ENCODE assay signal across 23 mouse cellular contexts in the genomic region with DNA sequence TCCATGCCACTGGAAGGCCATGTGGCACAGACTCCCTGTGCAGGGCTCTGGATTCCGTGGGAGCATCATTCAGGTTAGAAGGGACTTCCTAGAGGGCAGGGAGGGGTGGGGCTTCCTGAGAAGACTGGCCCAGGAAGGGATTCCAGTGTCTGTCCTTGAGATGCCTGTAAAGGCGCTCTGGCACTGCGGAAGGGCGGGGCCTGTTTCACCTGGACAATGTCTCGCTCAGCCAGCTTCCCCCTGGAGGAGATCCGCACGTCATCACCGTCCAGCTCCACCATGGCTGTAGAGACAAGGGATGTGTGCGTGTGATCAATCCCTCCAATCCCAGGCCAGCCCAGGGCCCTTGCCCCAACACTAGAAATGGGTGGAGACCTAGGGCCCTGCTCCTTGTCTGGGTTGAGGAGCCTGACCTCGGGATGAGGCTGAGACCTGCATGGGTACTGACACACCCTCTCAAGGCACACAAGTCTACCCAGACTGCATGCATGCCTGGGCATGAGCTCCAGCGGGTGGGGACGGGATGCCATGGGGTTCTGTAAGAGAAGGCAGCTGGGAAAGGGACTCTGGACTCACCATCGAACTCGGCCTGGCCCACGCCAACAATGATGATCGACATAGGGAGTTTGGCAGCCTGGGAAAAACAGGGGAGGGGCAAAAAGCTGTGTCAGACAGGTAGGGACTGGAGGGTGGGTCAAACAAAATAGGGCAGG. TPM values are rescaled to one million over a fixed set of nuclear protein-coding genes. Genes with fewer than 3 reads are reported as not detected.
DNase-seq lines count a peak whose midpoint lies in the region; ATAC-seq and TF ChIP-seq lines count a peak whose summit lies in the region.
"Had no signal": no experiment of that assay in that cellular context is flagged by ENCODE, and none has a peak within 500 bp of the region (broad histone marks: within the 10 kb centered on the region; RNA-seq: fewer than 3 reads in every experiment).

No protein-coding gene starts in this region.

- DNase-seq in kidney, adult 11 months: peak; percentile 25
- DNase-seq in urinary bladder, postnatal 25 days (ENCODE audit: low spot score): peak; percentile 51
- DNase-seq in urinary bladder, postnatal 10 days (ENCODE audit: low spot score): no peak
- no peak for DNase-seq in layer of hippocampus, postnatal 25 days (ENCODE audit: extremely low spot score in 1 of 2, low spot score in 1 of 2)
- DNase-seq: adrenal gland, postnatal 36 days; cerebellum, adult 11-12 months; cerebellum, postnatal 25 days; embryo, embryonic 11 days; heart, postnatal 4 days; kidney, adult 18-20 months; liver, postnatal 0 days; lung, postnatal 10 days; thymus, adult 18-20 months had no signal

- H3K4me3 ChIP-seq in kidney, embryonic 16.5 days (ENCODE audit: low read length): no peak overlapping the region
- no peak overlapping the region for H3K4me3 ChIP-seq in intestine, postnatal 0 days (ENCODE audit: low read depth, low read length)
- H3K4me3 ChIP-seq: embryonic facial prominence, embryonic 15.5 days; heart, embryonic 13.5 days; hindbrain, embryonic 15.5 days; midbrain, embryonic 15.5 days; myocyte had no signal

- no peak overlapping the region for H3K4me2 ChIP-seq in kidney, embryonic 16.5 days (replicated peaks; ENCODE audit: low read depth, low read length)
- H3K4me2 ChIP-seq in intestine, postnatal 0 days (replicated peaks; ENCODE audit: low read depth): no peak overlapping the region
- H3K4me2 ChIP-seq: embryonic facial prominence, embryonic 15.5 days; heart, embryonic 13.5 days; hindbrain, embryonic 15.5 days; midbrain, embryonic 15.5 days had no signal

- H3K27me3 ChIP-seq in kidney, embryonic 16.5 days (ENCODE audit: insufficient read depth, low read length): no peaks in the 10 kb centered on the region
- no peaks in the 10 kb centered on the region for H3K27me3 ChIP-seq in intestine, postnatal 0 days (replicated peaks; ENCODE audit: control insufficient read depth, insufficient read depth, low read length)
- H3K27me3 ChIP-seq: embryonic facial prominence, embryonic 15.5 days; heart, embryonic 13.5 days; hindbrain, embryonic 15.5 days; midbrain, embryonic 15.5 days had no signal

- 85% methylated on average over 16 of the region's 16 CpGs for WGBS in kidney, embryonic 16.5 days
- 69% methylated on average over 16 of the region's 16 CpGs for WGBS in intestine, postnatal 0 days

- no peak for TF ChIP-seq CTCF in intestine, postnatal 0 days (IDR thresholded peaks at IDR 0.05; ENCODE audit: low read depth)

- H3K9ac ChIP-seq in kidney, embryonic 16.5 days (replicated peaks; ENCODE audit: low read length): no peak overlapping the region
- no peak overlapping the region for H3K9ac ChIP-seq in intestine, postnatal 0 days (ENCODE audit: low read depth, low read length)
- H3K9ac ChIP-seq: embryonic facial prominence, embryonic 15.5 days; heart, embryonic 13.5 days; hindbrain, embryonic 15.5 days; liver, postnatal 0 days; midbrain, embryonic 15.5 days had no signal

- no peaks in the 10 kb centered on the region for H3K36me3 ChIP-seq in kidney, embryonic 16.5 days (ENCODE audit: insufficient read depth, low read length)
- no peaks in the 10 kb centered on the region for H3K36me3 ChIP-seq in intestine, postnatal 0 days (ENCODE audit: control insufficient read depth, insufficient read depth)
- H3K36me3 ChIP-seq: embryonic facial prominence, embryonic 15.5 days; hindbrain, embryonic 15.5 days; midbrain, embryonic 15.5 days had no signal

- peaks cover 9% of the 10 kb centered on the region for H3K4me1 ChIP-seq in kidney, embryonic 16.5 days (ENCODE audit: insufficient read depth, low read length)
- H3K4me1 ChIP-seq in intestine, postnatal 0 days (replicated peaks; ENCODE audit: control insufficient read depth, insufficient read depth, low read length): peaks cover 3% of the 10 kb centered on the region; the same call in 1 of the 2 replicates

- peaks cover 11% of the 10 kb centered on the region; the same call in 1 of the 2 replicates for H3K9me3 ChIP-seq in kidney, embryonic 16.5 days (ENCODE audit: low read length)
- no peaks in the 10 kb centered on the region; the same call in 1 of the 2 replicates for H3K9me3 ChIP-seq in intestine, postnatal 0 days (ENCODE audit: control insufficient read depth)
- H3K9me3 ChIP-seq: embryonic facial prominence, embryonic 15.5 days; hindbrain, embryonic 15.5 days; midbrain, embryonic 15.5 days had no signal

- no peak overlapping the region for H3K27ac ChIP-seq in kidney, embryonic 16.5 days (ENCODE audit: low read length)
- H3K27ac ChIP-seq in intestine, postnatal 0 days (ENCODE audit: low read depth, low read length): no peak overlapping the region; the same call in 1 of the 2 replicates
- H3K27ac ChIP-seq: embryonic facial prominence, embryonic 15.5 days; heart, embryonic 13.5 days; hindbrain, embryonic 15.5 days; midbrain, embryonic 15.5 days had no signal

- no peak for ATAC-seq in kidney, embryonic 16.5 days (ENCODE audit: low FRiP score, low TSS enrichment)
- peak; percentile 39 for ATAC-seq in intestine, postnatal 0 days
- no peak for ATAC-seq in activated CD4-positive, CD25-positive, alpha-beta regulatory T cell, adult 4 months
- ATAC-seq: liver, postnatal 0 days; midbrain, embryonic 15.5 days had no signal

RNA-seq across cellular contexts. Expression of gene Rab44, which starts 46.0 kb away (rescaled TPM):
- polyA plus RNA-seq in kidney, embryonic 16.5 days (2015; fragmentation: Nextera tagmentation; extraction: Ambion mirVana): 0.12 and 0.26 TPM in 2 replicates
- polyA plus RNA-seq in intestine, postnatal 0 days (2015; fragmentation: Nextera tagmentation; extraction: Ambion mirVana): 0.20 TPM in 2 replicates
- total RNA-seq in layer of hippocampus, postnatal 25 days (2021): under 1 TPM in 1 of 2 experiments, not detected in 1; 0.07 TPM
- not detected for polyA plus RNA-seq in activated CD4-positive, CD25-positive, alpha-beta regulatory T cell, adult 4 months (2017; shearing (Covaris generic))
- total RNA-seq: left cerebral cortex, postnatal 14 days had no signal
- polyA plus RNA-seq: midbrain, embryonic 15.5 days; neural tube, embryonic 14.5 days had no signal

Comparison
In these comparisons a context has a peak if more than half of its experiments do, and no peak if none do; other contexts are left out.
1. DNase-seq: peak in kidney, adult 11 months (single experiment) and urinary bladder, postnatal 25 days (single experiment); none in urinary bladder, postnatal 10 days (single experiment) and layer of hippocampus, postnatal 25 days (0 of 2).